In the genomic region with DNA sequence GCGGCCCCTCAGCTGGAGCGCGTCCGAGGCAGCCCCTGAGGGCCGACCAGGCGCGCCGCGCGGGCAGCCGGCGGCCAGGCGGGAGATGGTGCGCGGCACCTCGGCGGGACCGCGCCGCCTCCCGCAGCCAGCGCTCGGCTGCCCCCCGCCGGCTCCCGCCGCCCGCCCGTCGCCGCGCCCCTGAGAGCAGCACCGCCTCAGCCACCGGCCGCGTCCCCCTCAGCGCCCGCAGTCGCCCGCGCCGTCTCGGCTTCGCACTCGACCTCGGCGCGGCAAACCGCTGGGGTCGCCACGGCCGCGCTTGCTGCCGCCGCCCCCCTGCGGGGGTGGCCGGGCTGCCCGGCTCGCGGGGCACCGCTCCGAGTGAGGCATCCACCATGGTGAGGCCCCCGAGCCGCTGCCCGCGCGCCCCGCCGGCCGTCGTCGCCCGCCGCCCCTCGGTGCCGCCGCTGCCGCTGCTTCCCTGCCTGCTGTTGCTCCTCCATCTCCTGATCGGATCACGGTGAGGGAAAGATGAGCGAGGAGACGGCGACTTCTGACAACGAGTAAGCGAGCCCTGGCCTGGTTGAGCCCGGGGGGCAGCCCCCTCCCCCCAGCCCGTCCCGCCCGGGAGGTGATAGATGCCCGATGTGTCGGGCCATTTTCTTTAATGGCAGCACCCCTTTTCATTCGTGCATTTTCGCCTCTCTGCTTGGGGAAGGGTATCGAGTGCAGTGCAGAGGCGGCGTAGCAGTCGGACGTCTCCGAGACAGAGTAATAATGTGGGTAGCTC, we compare ENCODE assay signal across 8 mouse cellular contexts. TPM values are rescaled to one million over a fixed set of nuclear protein-coding genes. Genes with fewer than 3 reads are reported as not detected.
DNase-seq lines count a peak whose midpoint lies in the region; ATAC-seq lines count a peak whose summit lies in the region.

A gene (plus strand): TSS at position 163 of the 772 bp plus-strand sequence.

- under 1% methylated on average over 99 of the region's 99 CpGs for WGBS in forebrain, embryonic 12.5 days
- WGBS in hindbrain, embryonic 11.5 days = under 1% methylated on average over 60 of the region's 99 CpGs

- peak; percentile 7 for ATAC-seq in forebrain, embryonic 12.5 days (ENCODE audit: low FRiP score)
- ATAC-seq in hindbrain, embryonic 11.5 days (ENCODE audit: low FRiP score) = peak; percentile 20
- no peak for ATAC-seq in megakaryocyte progenitor cell, adult 5-6 weeks (replicated peaks; ENCODE audit: poor library complexity)

- intact Hi-C loops in left cerebral cortex, postnatal 10 days (cut with DNase I) = loop anchor here (2.0 to 5.0 kb wide), 4 partner anchors 61 to 219 kb away; no protein-coding TSS in a partner anchor

- H3K27ac ChIP-seq in forebrain, embryonic 12.5 days = peak within 1 kb of the TSS; percentile 100
- H3K27ac ChIP-seq in hindbrain, embryonic 11.5 days (ENCODE audit: low read depth, low read length) = peak within 1 kb of the TSS; percentile 99

- no peaks in the 10 kb centered on the region for H3K36me3 ChIP-seq in forebrain, embryonic 12.5 days (replicated peaks)
- no peaks in the 10 kb centered on the region for H3K36me3 ChIP-seq in hindbrain, embryonic 11.5 days (ENCODE audit: control insufficient read depth, insufficient read depth, low read length)
- H3K36me3 ChIP-seq in splenic B cell, adult 2 months (ENCODE audit: control insufficient read depth, insufficient read depth, low read length, poor library complexity, severe bottlenecking) = no peaks in the 10 kb centered on the region

- H3K9ac ChIP-seq in forebrain, embryonic 12.5 days = peak within 1 kb of the TSS; percentile 99
- peak within 1 kb of the TSS; percentile 98 for H3K9ac ChIP-seq in hindbrain, embryonic 11.5 days (ENCODE audit: low read depth, low read length)

- H3K4me3 ChIP-seq in forebrain, embryonic 12.5 days (replicated peaks) = peak within 1 kb of the TSS; percentile 99
- peak within 1 kb of the TSS; percentile 92 for H3K4me3 ChIP-seq in hindbrain, embryonic 11.5 days (ENCODE audit: low read depth, low read length)

- H3K4me2 ChIP-seq in forebrain, embryonic 12.5 days = peak within 1 kb of the TSS; percentile 70
- peak within 1 kb of the TSS; percentile 65 for H3K4me2 ChIP-seq in hindbrain, embryonic 11.5 days (replicated peaks; ENCODE audit: low read depth, low read length)

- no peaks in the 10 kb centered on the region for H3K9me3 ChIP-seq in forebrain, embryonic 12.5 days
- no peaks in the 10 kb centered on the region for H3K9me3 ChIP-seq in hindbrain, embryonic 11.5 days (ENCODE audit: control insufficient read depth, low read length)

- peaks cover 4% of the 10 kb centered on the region for H3K27me3 ChIP-seq in forebrain, embryonic 12.5 days
- no peaks in the 10 kb centered on the region for H3K27me3 ChIP-seq in hindbrain, embryonic 11.5 days (ENCODE audit: control insufficient read depth, insufficient read depth, low read length)
- peaks cover 5% of the 10 kb centered on the region; the same call in 1 of the 2 replicates for H3K27me3 ChIP-seq in splenic B cell, adult 2 months (ENCODE audit: control insufficient read depth, insufficient read depth, low read length, poor library complexity, severe bottlenecking)

- no peak for DNase-seq in left cerebral cortex, adult 18-20 months (ENCODE audit: low spot score in 2 of 2)
- DNase-seq in left cerebral cortex, adult 9 months (ENCODE audit: low spot score in 2 of 2) = no peak
- DNase-seq in adrenal gland, postnatal 4 days (ENCODE audit: low spot score in 2 of 2) = peak; percentile 20 to 24
- DNase-seq in hindbrain, embryonic 11.5 days (ENCODE audit: low spot score) = peak; percentile 61
- DNase-seq in left cerebral cortex, postnatal 10 days (ENCODE audit: extremely low spot score in 1 of 2, low spot score in 2 of 2) = no peak
- peak; percentile 38 for DNase-seq in splenic B cell, adult 2 months (ENCODE audit: low read depth, low spot score)

- peaks cover 13% of the 10 kb centered on the region for H3K4me1 ChIP-seq in forebrain, embryonic 12.5 days
- H3K4me1 ChIP-seq in hindbrain, embryonic 11.5 days (replicated peaks; ENCODE audit: control insufficient read depth, insufficient read depth, low read length) = no peaks in the 10 kb centered on the region

RNA-seq across cellular contexts. Expression of the gene that starts here (rescaled TPM):
- total RNA-seq in left cerebral cortex, adult 18-20 months (2021) = 100 to 1,000 TPM; 169 to 186 TPM
- 10 to 100 TPM; 92.8 to 98.8 TPM for total RNA-seq in adrenal gland, postnatal 4 days (2021)
- 13.5 and 19.5 TPM in 2 replicates for polyA plus RNA-seq in forebrain, embryonic 12.5 days (2016; fragmentation: Nextera tagmentation; extraction: Ambion mirVana)
- polyA plus RNA-seq in hindbrain, embryonic 11.5 days (2014; fragmentation: Nextera tagmentation; extraction: Ambion mirVana) = 17.8 and 23.3 TPM in 2 replicates
- total RNA-seq in left cerebral cortex, postnatal 10 days (2021) = 10 to 100 TPM; 71.8 to 73.6 TPM
- total RNA-seq in megakaryocyte progenitor cell, adult 5-6 weeks (2015) = 18.0 and 21.3 TPM in 2 replicates
- total RNA-seq in megakaryocyte progenitor cell, adult 5-6 weeks (2017) = 16.9 and 23.3 TPM in 2 replicates

Comparison
In these comparisons a context has a peak if more than half of its experiments do, and no peak if none do; other contexts are left out.
1. DNase-seq: peak in adrenal gland, postnatal 4 days (2 of 2), hindbrain, embryonic 11.5 days (single experiment) and splenic B cell, adult 2 months (single experiment); none in left cerebral cortex, adult 18-20 months (0 of 2), left cerebral cortex, adult 9 months (0 of 2) and left cerebral cortex, postnatal 10 days (0 of 2).